Mouse (Mus musculus) bone marrow macrophage, adult 2 months (primary cell): ENCODE measurements at regions not wholly inside any gene's neighbourhood (a gene's known extent, or its start where the extent isn't known, plus 50 kb on each side); places are given as distances from the start of the nearest gene placed in this dataset.

Experiments
- CTCF ChIP-seq: IDR thresholded peaks from 2 replicates; pipeline ENCODE4 v1.5.1; 2012; ENCODE audit warnings: low read depth, mild to moderate bottlenecking, low read length, moderate library complexity
- POLR2A ChIP-seq: IDR thresholded peaks from 2 replicates; pipeline ENCODE4 v1.6.1; 2012; ENCODE audit warnings: mild to moderate bottlenecking, low read depth, low read length, borderline replicate concordance

GRCm38 (mm10) chr8:15190708-15191107 lies 144.8 kb upstream of the BB014433 start:
- TF ChIP-seq POLR2A (no peak), CTCF (no peak)
